Mouse (Mus musculus) kidney, adult 8-10 months (tissue): Measurements from ENCODE around the gene Nudt2.

Source experiments
- DNase-seq, 2 experiments: peaks; one replicate each; pipeline ENCODE4 v3.0.0; 2022

Nudt2 gene

GRCm38 (mm10) chr4:41522788-41523187 is 57.8 kb downstream of the Nudt2 start:
- DNase-seq = peak in 1 of 2 experiments; percentile 60

GRCm38 (mm10) chr4:41523839-41524238 is 58.9 kb downstream of the Nudt2 start:
- no peak for DNase-seq

- DNase-seq = no peak
Measured at GRCm38 (mm10) chr4:41524829-41525228, 59.9 kb downstream of the Nudt2 start.

- no peak for DNase-seq
Measured at GRCm38 (mm10) chr4:41526553-41526952, 61.6 kb downstream of the Nudt2 start.

- DNase-seq = no peak
Measured at GRCm38 (mm10) chr4:41527076-41527475, 62.1 kb downstream of the Nudt2 start.

GRCm38 (mm10) chr4:41527996-41528395 is 63.0 kb downstream of the Nudt2 start:
- DNase-seq = peak; percentile 80 to 88
